Mouse (Mus musculus) hindbrain, embryonic 11.5 days (tissue): Measurements from ENCODE around the gene Itpr1. TPM values are rescaled to one million over a fixed set of nuclear protein-coding genes. Genes with fewer than 3 reads are reported as not detected.

ENCODE experiments used
- ATAC-seq: fragments of 200-750 bp; cut with Nextera tagmentation; 2 replicates; pipeline ENCODE4 v1.8.0; 2017; ENCODE audit warnings: mild to moderate bottlenecking, moderate TSS enrichment, moderate library complexity; ENCODE audit not compliant: low FRiP score
- DNase-seq: peaks from one replicate; pipeline ENCODE4 v3.0.0-alpha.2; 2015; ENCODE audit warnings: low spot score
- H3K27ac ChIP-seq: fragments of 300-500 bp; sonication (generic); 2 replicates; pipeline ENCODE4 v1.5.1; 2014; ENCODE audit warnings: mild to moderate bottlenecking, low read depth, low read length
- H3K27me3 ChIP-seq: fragments of 300-500 bp; sonication (generic); 2 replicates; pipeline ENCODE4 v1.6.1; 2014; ENCODE audit warnings: mild to moderate bottlenecking, low read length, moderate library complexity, mixed read lengths; ENCODE audit not compliant: control insufficient read depth, insufficient read depth
- H3K36me3 ChIP-seq: fragments of 300-500 bp; sonication (generic); 2 replicates; pipeline ENCODE4 v1.6.1; 2014; ENCODE audit warnings: mild to moderate bottlenecking, low read length, moderate library complexity, mixed read lengths; ENCODE audit not compliant: control insufficient read depth, insufficient read depth
- H3K4me1 ChIP-seq: fragments of 300-500 bp; sonication (generic); replicated peaks from 2 replicates; pipeline ENCODE4 v1.6.1; 2014; ENCODE audit warnings: low read length, mixed read lengths; ENCODE audit not compliant: control insufficient read depth, insufficient read depth
- H3K4me2 ChIP-seq: fragments of 300-500 bp; sonication (generic); replicated peaks from 2 replicates; pipeline ENCODE4 v1.6.1; 2014; ENCODE audit warnings: mild to moderate bottlenecking, low read depth, low read length
- H3K4me3 ChIP-seq: fragments of 300-500 bp; sonication (generic); 2 replicates; pipeline ENCODE4 v1.5.1; 2014; ENCODE audit warnings: low read depth, low read length
- H3K9ac ChIP-seq: fragments of 300-500 bp; sonication (generic); 2 replicates; pipeline ENCODE4 v1.6.1; 2014; ENCODE audit warnings: low read depth, low read length
- H3K9me3 ChIP-seq: fragments of 300-500 bp; sonication (generic); 2 replicates; pipeline ENCODE4 v1.6.1; 2016; ENCODE audit warnings: low read length; ENCODE audit not compliant: control insufficient read depth
- WGBS: fragments of 180-500 bp; shearing (Covaris S2); extraction: QIAGEN DNeasy Blood & Tissue Kit; methylation state at CpG from one replicate; pipeline ENCODE4 v1.1.7; 2014; 5-methylcytosine and 5-hydroxymethylcytosine counted together
- polyA plus RNA-seq: library from polyadenylated mRNA; unstranded; fragments of >200 nt; fragmentation: Nextera tagmentation; extraction: Ambion mirVana; gene quantifications from 2 replicates; pipeline ENCODE4 v1.2.1, GENCODE M21; 2014

Itpr1 gene
- polyA plus RNA-seq, 1 experiment from 2014 or later: 9.6 TPM

- H3K27ac ChIP-seq: no peak overlapping the region
- no peaks in the 10 kb centered on the region for H3K4me1 ChIP-seq
- WGBS: 89% methylated on average over 8 of the region's 8 CpGs
- H3K9ac ChIP-seq: no peak overlapping the region
- no peaks in the 10 kb centered on the region for H3K36me3 ChIP-seq
- ATAC-seq (no peak), DNase-seq (no peak)
- H3K4me3 ChIP-seq: no peak overlapping the region
- no peaks in the 10 kb centered on the region for H3K9me3 ChIP-seq
- H3K4me2 ChIP-seq: no peak overlapping the region
- no peaks in the 10 kb centered on the region for H3K27me3 ChIP-seq
Observed at GRCm38 (mm10) chr6:108536546-108537317, 323.8 kb downstream of the Itpr1 start.

GRCm38 (mm10) chr6:108538406-108538805 is 325.5 kb downstream of the Itpr1 start:
- Histone ChIP-seq H3K9me3 (no peaks in the 10 kb centered on the region), H3K36me3 (no peaks in the 10 kb centered on the region), H3K4me3 (no peak overlapping the region), H3K4me2 (no peak overlapping the region), H3K27me3 (no peaks in the 10 kb centered on the region), H3K27ac (no peak overlapping the region), H3K9ac (no peak overlapping the region), H3K4me1 (no peaks in the 10 kb centered on the region)
- no peak for ATAC-seq
- no peak for DNase-seq
- 85% methylated on average over 4 of the region's 4 CpGs for WGBS

- H3K9ac ChIP-seq: no peak overlapping the region
- no peaks in the 10 kb centered on the region for H3K27me3 ChIP-seq
- 87% methylated on average over 6 of the region's 6 CpGs for WGBS
Observed at GRCm38 (mm10) chr6:108540441-108540840, 327.5 kb downstream of the Itpr1 start.

GRCm38 (mm10) chr6:108544917-108545316 is 332.0 kb downstream of the Itpr1 start:
- Histone ChIP-seq H3K9me3 (no peaks in the 10 kb centered on the region), H3K27ac (no peak overlapping the region), H3K4me1 (no peaks in the 10 kb centered on the region), H3K4me2 (no peak overlapping the region), H3K4me3 (no peak overlapping the region), H3K27me3 (no peaks in the 10 kb centered on the region), H3K36me3 (no peaks in the 10 kb centered on the region), H3K9ac (no peak overlapping the region)
- DNase-seq: no peak
- WGBS: 73% methylated on average over 7 of the region's 7 CpGs
- no peak for ATAC-seq

More at GRCm38 (mm10) chr6:108540441-108540840, 327.5 kb downstream of the Itpr1 start:
- Histone ChIP-seq H3K4me2 (no peak overlapping the region), H3K9me3 (no peaks in the 10 kb centered on the region), H3K36me3 (no peaks in the 10 kb centered on the region), H3K4me3 (no peak overlapping the region), H3K27ac (no peak overlapping the region), H3K4me1 (no peaks in the 10 kb centered on the region)
- DNase-seq (no peak), ATAC-seq (no peak)

- no peak for DNase-seq
- Histone ChIP-seq H3K4me2 (no peak overlapping the region), H3K4me3 (no peak overlapping the region), H3K9me3 (no peaks in the 10 kb centered on the region), H3K4me1 (no peaks in the 10 kb centered on the region), H3K9ac (no peak overlapping the region), H3K36me3 (no peaks in the 10 kb centered on the region), H3K27me3 (no peaks in the 10 kb centered on the region), H3K27ac (no peak overlapping the region)
- no peak for ATAC-seq
- whole genome bisulfite sequencing: 71% methylated on average over 5 of the region's 5 CpGs
Observed at GRCm38 (mm10) chr6:108545464-108545863, 332.6 kb downstream of the Itpr1 start.

- Histone ChIP-seq H3K27me3 (no peaks in the 10 kb centered on the region), H3K36me3 (no peaks in the 10 kb centered on the region), H3K4me2 (no peak overlapping the region), H3K9me3 (no peaks in the 10 kb centered on the region), H3K4me3 (no peak overlapping the region), H3K27ac (no peak overlapping the region), H3K9ac (no peak overlapping the region), H3K4me1 (no peaks in the 10 kb centered on the region)
- no peak for DNase-seq
- no peak for ATAC-seq
- 95% methylated on average over 3 of the region's 3 CpGs for WGBS
Observed at GRCm38 (mm10) chr6:108548413-108548812, 335.5 kb downstream of the Itpr1 start.

GRCm38 (mm10) chr6:108549495-108549935 is 336.6 kb downstream of the Itpr1 start:
- H3K27ac ChIP-seq: no peak overlapping the region
- H3K4me3 ChIP-seq: no peak overlapping the region
- H3K4me2 ChIP-seq: no peak overlapping the region
- H3K4me1 ChIP-seq: no peaks in the 10 kb centered on the region
- H3K9ac ChIP-seq: no peak overlapping the region
- no peak for ATAC-seq
- DNase-seq: no peak
- no peaks in the 10 kb centered on the region for H3K9me3 ChIP-seq
- H3K27me3 ChIP-seq: no peaks in the 10 kb centered on the region
- H3K36me3 ChIP-seq: no peaks in the 10 kb centered on the region
- WGBS: 84% methylated on average over 6 of the region's 6 CpGs

GRCm38 (mm10) chr6:108551725-108552620 is 339.1 kb downstream of the Itpr1 start:
- no peaks in the 10 kb centered on the region for H3K36me3 ChIP-seq
- ATAC-seq: no peak
- no peaks in the 10 kb centered on the region for H3K27me3 ChIP-seq
- 95% methylated on average over 12 of the region's 12 CpGs for WGBS
- no peak overlapping the region for H3K9ac ChIP-seq
- no peak overlapping the region for H3K4me2 ChIP-seq
- no peaks in the 10 kb centered on the region for H3K9me3 ChIP-seq
- H3K4me3 ChIP-seq: no peak overlapping the region
- no peaks in the 10 kb centered on the region for H3K4me1 ChIP-seq
- H3K27ac ChIP-seq: no peak overlapping the region
- DNase-seq: no peak
